Mouse (Mus musculus): Measurements from ENCODE around the gene Atp6v1b1. TPM values are rescaled to one million over a fixed set of nuclear protein-coding genes. Genes with fewer than 3 reads are reported as not detected.

Gene Atp6v1b1
- polyA plus RNA-seq, 1 experiment: not detected

DNA sequence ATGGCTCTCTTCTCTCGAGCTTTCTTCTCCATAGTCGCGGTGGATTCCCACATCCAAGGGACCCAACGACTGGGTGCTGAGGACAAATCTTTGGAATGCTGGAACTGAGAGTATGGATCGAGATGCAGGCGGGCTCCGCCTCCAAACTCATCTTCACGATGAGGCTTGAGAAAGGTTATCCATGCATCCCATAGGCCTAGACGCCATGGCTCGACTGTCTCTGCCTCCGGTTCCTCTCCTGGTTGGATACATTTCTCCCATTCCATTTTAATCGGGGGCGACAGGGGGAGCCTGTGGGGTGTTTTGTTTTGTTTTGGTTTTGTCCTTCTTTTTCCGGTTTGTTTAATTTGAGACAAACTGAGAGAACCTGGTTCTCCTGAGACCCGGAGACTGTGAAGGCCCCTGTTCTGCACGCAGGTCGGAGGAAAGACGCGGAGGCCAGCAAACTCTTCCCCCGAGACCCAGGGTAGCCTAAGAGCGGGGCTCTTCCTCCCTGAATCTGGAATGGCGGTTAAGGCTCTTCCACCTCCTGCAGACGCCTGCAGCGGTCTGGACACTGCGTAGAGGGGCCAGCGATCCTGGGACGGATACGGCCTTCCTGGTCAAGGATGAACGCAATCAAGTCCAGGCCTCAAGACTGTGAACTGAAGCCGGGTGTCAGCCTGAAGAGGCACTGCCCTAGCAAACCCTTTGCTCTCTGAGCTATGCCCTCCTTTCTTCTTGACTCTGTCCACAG, 27.2 kb upstream of the Atp6v1b1 start:
- Histone ChIP-seq H3K79me2 (ENCODE audit: control insufficient read depth, insufficient read depth) (no peaks in the 10 kb centered on the region), H3K36me3 (ENCODE audit: control insufficient read depth, insufficient read depth) (no peaks in the 10 kb centered on the region), H3K4me2 (ENCODE audit: low read depth) (no peak overlapping the region), H3ac (ENCODE audit: control insufficient read depth, insufficient read length) (no peak overlapping the region), H3K27me3 (ENCODE audit: control insufficient read depth, insufficient read depth, insufficient read length) (peaks cover 77% of the 10 kb centered on the region), H3K4me3 (no peak overlapping the region)
- no peak for TF ChIP-seq POLR2A (IDR thresholded peaks at IDR 0.05; ENCODE audit: insufficient read length, low read depth)
- TF ChIP-seq POLR2AphosphoS2 (IDR thresholded peaks at IDR 0.05; ENCODE audit: insufficient read length, low read depth): no peak
- no peak for TF ChIP-seq MYOD1 (IDR thresholded peaks at IDR 0.05; ENCODE audit: control insufficient read depth in 1 of 3, insufficient read length in 2 of 3, low read depth in 2 of 3)

DNA sequence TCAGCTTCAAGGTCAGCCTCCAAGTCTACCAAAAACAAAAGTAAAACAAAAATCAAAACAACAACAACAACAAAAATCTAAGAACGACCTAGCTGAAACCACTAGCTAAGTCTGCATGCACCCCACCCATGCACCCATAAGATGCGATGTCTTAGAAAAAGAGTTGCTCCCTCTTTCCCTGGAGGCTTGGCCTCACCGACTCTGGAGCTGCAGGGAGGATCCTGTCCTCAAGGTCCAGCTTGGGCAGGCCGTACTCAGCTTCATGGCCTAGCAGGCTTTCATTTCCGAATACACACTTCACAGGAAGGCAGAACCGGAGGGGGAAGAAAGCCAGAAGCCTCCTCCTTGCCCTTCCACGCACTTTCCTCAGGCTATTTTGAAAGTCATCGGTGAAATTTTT, 25.8 kb upstream of the Atp6v1b1 start:
- peaks cover 83% of the 10 kb centered on the region for H3K27me3 ChIP-seq (ENCODE audit: control insufficient read depth, insufficient read depth, insufficient read length)
- H3K4me2 ChIP-seq (ENCODE audit: low read depth): no peak overlapping the region
- H3ac ChIP-seq (ENCODE audit: control insufficient read depth, insufficient read length): no peak overlapping the region
- H3K36me3 ChIP-seq (ENCODE audit: control insufficient read depth, insufficient read depth): no peaks in the 10 kb centered on the region
- H3K79me2 ChIP-seq (ENCODE audit: control insufficient read depth, insufficient read depth): no peaks in the 10 kb centered on the region
- H3K4me3 ChIP-seq: no peak overlapping the region
- no peak for TF ChIP-seq POLR2A (IDR thresholded peaks at IDR 0.05; ENCODE audit: insufficient read length, low read depth)
- TF ChIP-seq MAX (IDR thresholded peaks at IDR 0.05; ENCODE audit: low read depth): no peak
- no peak for TF ChIP-seq TCF12 (IDR thresholded peaks at IDR 0.05; ENCODE audit: insufficient read depth, poor library complexity, severe bottlenecking)
- no peak for TF ChIP-seq POLR2AphosphoS2 (IDR thresholded peaks at IDR 0.05; ENCODE audit: insufficient read length, low read depth)
- TF ChIP-seq CEBPB (IDR thresholded peaks at IDR 0.05; ENCODE audit: insufficient read depth, poor library complexity, severe bottlenecking): no peak
- no peak for TF ChIP-seq REST (IDR thresholded peaks at IDR 0.05; ENCODE audit: insufficient read depth, insufficient read length)

DNA sequence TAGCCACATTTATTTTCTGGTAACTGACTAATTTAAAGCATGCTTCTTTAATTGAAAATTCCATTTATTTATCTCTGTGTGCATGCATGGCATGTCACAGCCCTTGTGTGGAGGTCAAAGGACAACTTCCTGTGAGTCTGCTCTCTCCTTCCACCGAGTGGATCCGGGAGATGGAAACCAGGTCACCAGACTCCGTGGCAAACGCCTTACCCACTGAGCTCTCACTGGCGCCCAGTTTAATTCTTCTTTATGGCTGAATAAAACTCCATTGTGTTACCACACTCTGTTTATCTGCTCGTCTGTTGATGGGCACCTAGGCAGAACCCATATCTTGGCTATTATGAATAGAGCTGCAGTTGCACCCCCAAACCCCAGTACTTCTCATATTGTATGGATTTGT, 20.3 kb upstream of the Atp6v1b1 start:
- no peak overlapping the region for H3K4me3 ChIP-seq
- H3K4me2 ChIP-seq (ENCODE audit: low read depth): no peak overlapping the region
- H3K79me2 ChIP-seq (ENCODE audit: control insufficient read depth, insufficient read depth): no peaks in the 10 kb centered on the region
- TF ChIP-seq POLR2A (IDR thresholded peaks at IDR 0.05; ENCODE audit: insufficient read length, low read depth): no peak
- no peak for TF ChIP-seq MAX (IDR thresholded peaks at IDR 0.05; ENCODE audit: low read depth)
- TF ChIP-seq TCF12 (IDR thresholded peaks at IDR 0.05; ENCODE audit: insufficient read depth, poor library complexity, severe bottlenecking): no peak
- no peak for TF ChIP-seq MYOG (IDR thresholded peaks at IDR 0.05; ENCODE audit: control insufficient read depth in 1 of 3, insufficient read depth in 1 of 3, insufficient read length in 2 of 3, low read depth in 2 of 3)
- TF ChIP-seq TCF3 (IDR thresholded peaks at IDR 0.05; ENCODE audit: insufficient read length, low read depth): no peak
- TF ChIP-seq SRF (IDR thresholded peaks at IDR 0.05; ENCODE audit: control insufficient read depth, insufficient read length, low read depth): no peak
- no peak for TF ChIP-seq E2F4 (IDR thresholded peaks at IDR 0.05; ENCODE audit: insufficient read depth)
- TF ChIP-seq CEBPB (IDR thresholded peaks at IDR 0.05; ENCODE audit: insufficient read depth, poor library complexity, severe bottlenecking): no peak
- TF ChIP-seq POLR2AphosphoS2 (IDR thresholded peaks at IDR 0.05; ENCODE audit: insufficient read length, low read depth): no peak
- no peak for TF ChIP-seq MYOD1 (IDR thresholded peaks at IDR 0.05; ENCODE audit: control insufficient read depth in 1 of 3, insufficient read length in 2 of 3, low read depth in 2 of 3)
- no peak for TF ChIP-seq USF1 (IDR thresholded peaks at IDR 0.05; ENCODE audit: low read depth)
- no peak for TF ChIP-seq REST (IDR thresholded peaks at IDR 0.05; ENCODE audit: insufficient read depth, insufficient read length)
- H3ac ChIP-seq (ENCODE audit: control insufficient read depth, insufficient read length): no peak overlapping the region
- no peaks in the 10 kb centered on the region for H3K36me3 ChIP-seq (ENCODE audit: control insufficient read depth, insufficient read depth)
- H3K27me3 ChIP-seq (ENCODE audit: control insufficient read depth, insufficient read depth, insufficient read length): peaks cover 37% of the 10 kb centered on the region

DNA sequence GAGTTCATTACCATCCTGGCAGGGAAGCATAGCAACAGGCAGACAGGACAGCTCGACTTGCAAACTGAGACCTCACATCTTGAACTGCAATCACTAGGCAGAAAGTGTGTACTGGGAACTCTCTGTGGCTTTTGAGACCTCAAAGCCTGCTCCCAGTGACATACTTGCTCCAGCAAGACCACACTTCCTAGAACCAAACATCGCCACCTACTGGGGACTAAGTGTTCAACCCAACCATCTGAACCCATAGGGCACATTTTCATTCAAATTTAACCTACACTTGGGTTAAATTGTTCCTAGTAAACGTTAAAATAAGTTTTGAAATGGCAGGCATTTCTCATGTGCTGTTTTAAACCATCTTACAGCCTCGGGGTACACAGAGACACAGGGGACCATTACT, 15.6 kb upstream of the Atp6v1b1 start:
- Histone ChIP-seq H3ac (ENCODE audit: control insufficient read depth, insufficient read length) (no peak overlapping the region), H3K4me3 (no peak overlapping the region), H3K27me3 (ENCODE audit: control insufficient read depth, insufficient read depth, insufficient read length) (peaks cover 4% of the 10 kb centered on the region), H3K4me2 (ENCODE audit: low read depth) (no peak overlapping the region), H3K79me2 (ENCODE audit: control insufficient read depth, insufficient read depth) (no peaks in the 10 kb centered on the region), H3K36me3 (ENCODE audit: control insufficient read depth, insufficient read depth) (no peaks in the 10 kb centered on the region)
- TF ChIP-seq TCF3 (IDR thresholded peaks at IDR 0.05; ENCODE audit: insufficient read length, low read depth): no peak
- no peak for TF ChIP-seq POLR2A (IDR thresholded peaks at IDR 0.05; ENCODE audit: insufficient read length, low read depth)
- TF ChIP-seq MYOD1 (IDR thresholded peaks at IDR 0.05; ENCODE audit: control insufficient read depth in 1 of 3, insufficient read length in 2 of 3, low read depth in 2 of 3): no peak
- TF ChIP-seq CEBPB (IDR thresholded peaks at IDR 0.05; ENCODE audit: insufficient read depth, poor library complexity, severe bottlenecking): no peak
- TF ChIP-seq MAX (IDR thresholded peaks at IDR 0.05; ENCODE audit: low read depth): no peak
- TF ChIP-seq POLR2AphosphoS2 (IDR thresholded peaks at IDR 0.05; ENCODE audit: insufficient read length, low read depth): no peak
- no peak for TF ChIP-seq USF1 (IDR thresholded peaks at IDR 0.05; ENCODE audit: low read depth)
- TF ChIP-seq MYOG (IDR thresholded peaks at IDR 0.05; ENCODE audit: control insufficient read depth in 1 of 3, insufficient read depth in 1 of 3, insufficient read length in 2 of 3, low read depth in 2 of 3): no peak
- no peak for TF ChIP-seq REST (IDR thresholded peaks at IDR 0.05; ENCODE audit: insufficient read depth, insufficient read length)

DNA sequence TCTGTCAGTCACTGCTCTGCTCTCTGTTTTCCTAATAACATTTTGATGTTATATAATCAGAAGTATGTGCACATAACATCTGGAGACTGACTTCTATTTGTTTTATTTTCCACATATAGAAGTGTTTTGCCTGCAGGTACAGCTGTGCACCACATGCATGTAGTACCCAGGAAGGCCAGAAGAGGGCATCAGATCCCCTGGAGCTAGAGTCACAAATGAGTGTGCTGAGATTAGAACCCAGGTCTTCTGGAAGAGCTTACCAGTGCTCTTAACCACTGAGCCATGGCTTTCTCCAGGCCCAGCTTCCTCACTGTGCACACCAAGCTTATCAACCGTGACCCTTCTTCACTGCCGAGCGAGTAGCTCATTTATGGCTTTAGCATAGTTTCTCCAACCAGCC, 14.3 kb upstream of the Atp6v1b1 start:
- Histone ChIP-seq H3ac (ENCODE audit: control insufficient read depth, insufficient read length) (no peak overlapping the region), H3K4me3 (no peak overlapping the region), H3K36me3 (ENCODE audit: control insufficient read depth, insufficient read depth) (no peaks in the 10 kb centered on the region), H3K79me2 (ENCODE audit: control insufficient read depth, insufficient read depth) (no peaks in the 10 kb centered on the region), H3K27me3 (ENCODE audit: control insufficient read depth, insufficient read depth, insufficient read length) (peaks cover 10% of the 10 kb centered on the region), H3K4me2 (ENCODE audit: low read depth) (no peak overlapping the region)
- TF ChIP-seq MYOG (IDR thresholded peaks at IDR 0.05; ENCODE audit: control insufficient read depth in 1 of 3, insufficient read depth in 1 of 3, insufficient read length in 2 of 3, low read depth in 2 of 3): no peak
- TF ChIP-seq E2F4 (IDR thresholded peaks at IDR 0.05; ENCODE audit: insufficient read depth): no peak
- TF ChIP-seq TCF12 (IDR thresholded peaks at IDR 0.05; ENCODE audit: insufficient read depth, poor library complexity, severe bottlenecking): no peak
- no peak for TF ChIP-seq TCF3 (IDR thresholded peaks at IDR 0.05; ENCODE audit: insufficient read length, low read depth)
- TF ChIP-seq CEBPB (IDR thresholded peaks at IDR 0.05; ENCODE audit: insufficient read depth, poor library complexity, severe bottlenecking): no peak
- TF ChIP-seq MYOD1 (IDR thresholded peaks at IDR 0.05; ENCODE audit: control insufficient read depth in 1 of 3, insufficient read length in 2 of 3, low read depth in 2 of 3): no peak
- no peak for TF ChIP-seq USF1 (IDR thresholded peaks at IDR 0.05; ENCODE audit: low read depth)
- no peak for TF ChIP-seq POLR2A (IDR thresholded peaks at IDR 0.05; ENCODE audit: insufficient read length, low read depth)
